Mouse (Mus musculus) central nervous system, embryonic 14 days (tissue): ENCODE data around the gene Noxo1. TPM values are rescaled to one million over a fixed set of nuclear protein-coding genes. Genes with fewer than 3 reads are reported as not detected.

ENCODE experiments used
- polyA plus RNA-seq: library from polyadenylated mRNA; depleted of rRNA; stranded (reverse); fragments of >200 nt; gene quantifications from 2 replicates; pipeline ENCODE4 v1.2.3, GENCODE M21; 2012; rRNA removed

The Noxo1 gene
- polyA plus RNA-seq, result 9.5 and 9.7 TPM in 2 replicates

GRCm38 (mm10) chr17:24696011-24696697, at the start of gene Noxo1, which contains the start of gene Gfer:
Noxo1 (plus strand) TSS chr17:24696234.
Gfer (minus strand) TSS chr17:24696156.

DNA sequence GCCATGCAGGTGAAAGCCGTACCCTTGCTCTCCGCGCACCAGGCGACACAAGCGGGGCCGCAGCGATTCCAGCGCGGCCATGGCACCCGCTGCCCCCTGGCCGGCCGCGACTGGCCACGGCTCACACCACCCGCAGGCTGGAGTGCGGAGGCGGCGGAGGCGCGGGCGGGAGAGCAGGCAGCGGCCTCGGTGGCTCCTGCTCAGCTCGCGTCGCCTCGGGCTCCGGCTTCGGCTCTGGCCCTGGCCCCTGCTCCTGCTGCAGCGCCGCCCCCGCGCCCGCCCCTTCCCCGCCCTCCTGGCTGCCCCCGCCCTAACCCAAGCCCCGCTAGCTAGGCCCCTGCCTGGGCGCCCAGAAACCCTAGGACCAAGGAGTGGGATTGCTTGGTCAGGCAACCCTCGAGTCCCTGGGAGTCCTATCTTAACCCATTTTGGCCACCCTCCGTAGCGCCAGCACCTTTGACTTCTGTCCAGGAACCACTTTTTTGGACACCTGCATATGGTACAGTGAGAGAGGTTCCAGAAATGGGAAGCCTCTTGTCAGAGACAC, 45.9 kb upstream of the Noxo1 start, which contains the start of gene Slc9a3r2:
Slc9a3r2 (minus strand) TSS at position 258 of the 547 bp plus-strand sequence.

DNA sequence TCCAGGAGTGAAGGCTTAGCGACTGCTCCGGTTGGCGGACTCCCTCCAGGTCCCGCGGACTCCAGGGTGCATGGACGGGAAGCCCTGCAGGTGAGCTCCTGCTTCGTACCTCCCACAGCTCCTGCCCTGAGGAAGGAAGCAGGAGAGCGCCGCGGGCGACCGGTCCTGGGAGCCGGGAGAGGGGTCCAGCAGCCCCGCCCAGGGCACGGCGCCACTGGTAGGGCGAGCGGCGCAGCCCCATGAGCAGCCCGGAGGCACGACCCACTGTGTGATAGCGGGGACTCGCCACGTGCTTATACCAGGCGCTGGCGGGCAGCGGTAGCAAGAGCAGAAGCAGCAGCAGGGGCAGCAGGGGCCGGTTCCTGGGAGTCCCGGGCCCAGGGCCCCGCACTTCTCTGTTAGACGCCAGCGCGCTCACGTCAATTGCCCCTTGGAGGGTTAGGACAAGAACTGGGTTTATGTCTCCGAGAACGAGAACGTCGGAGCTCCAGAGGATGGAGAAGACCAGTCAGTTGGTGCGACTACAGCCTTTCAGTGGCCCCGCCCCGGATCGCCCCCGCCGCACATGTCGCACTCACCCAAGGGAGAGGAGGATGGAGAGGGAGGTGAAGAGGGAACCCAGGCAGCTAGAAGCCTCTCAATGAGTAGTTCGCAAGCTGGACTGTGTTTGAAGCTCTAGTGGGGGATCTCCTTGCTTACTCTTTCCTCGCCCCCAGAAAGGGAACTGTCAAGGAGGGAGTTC, 37.8 kb upstream of the Noxo1 start, which contains the start of gene Npw:
Npw (minus strand) TSS at position 441 of the 742 bp plus-strand sequence.

DNA sequence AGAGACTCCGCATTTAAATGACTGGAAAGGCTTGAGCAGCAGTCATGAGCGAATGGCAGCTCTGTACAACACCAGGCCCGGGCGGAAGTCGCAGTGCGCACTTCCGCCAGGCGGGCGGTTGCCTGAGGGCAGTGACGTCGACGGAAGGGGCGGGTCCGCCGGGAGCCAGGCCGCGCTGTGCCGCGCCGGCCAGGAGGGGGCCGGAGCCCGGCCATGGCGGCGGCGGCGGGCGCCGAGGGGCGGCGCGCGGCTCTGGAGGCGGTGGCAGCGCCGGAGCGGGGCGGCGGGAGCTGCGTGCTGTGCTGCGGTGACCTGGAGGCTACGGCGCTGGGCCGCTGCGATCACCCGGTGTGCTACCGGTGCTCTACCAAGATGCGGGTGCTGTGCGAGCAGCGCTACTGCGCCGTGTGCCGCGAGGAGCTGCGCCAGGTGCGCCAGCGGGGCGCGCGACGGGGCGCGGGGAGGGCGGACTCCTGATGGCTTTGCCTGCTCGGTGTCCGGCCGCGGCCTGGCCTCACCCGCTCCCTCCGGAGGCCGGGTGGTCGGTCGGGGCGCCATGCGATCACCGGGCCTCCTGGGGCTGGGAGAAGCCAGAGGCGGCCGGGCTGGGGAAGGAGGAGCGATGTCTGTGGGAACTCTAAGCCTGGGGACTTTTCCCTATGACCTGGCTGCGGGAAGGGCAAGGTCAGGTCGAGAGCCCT, 26.3 kb upstream of the Noxo1 start, which contains the start of gene Zfp598:
Zfp598 (plus strand) TSS at position 143 of the 701 bp plus-strand sequence.

DNA sequence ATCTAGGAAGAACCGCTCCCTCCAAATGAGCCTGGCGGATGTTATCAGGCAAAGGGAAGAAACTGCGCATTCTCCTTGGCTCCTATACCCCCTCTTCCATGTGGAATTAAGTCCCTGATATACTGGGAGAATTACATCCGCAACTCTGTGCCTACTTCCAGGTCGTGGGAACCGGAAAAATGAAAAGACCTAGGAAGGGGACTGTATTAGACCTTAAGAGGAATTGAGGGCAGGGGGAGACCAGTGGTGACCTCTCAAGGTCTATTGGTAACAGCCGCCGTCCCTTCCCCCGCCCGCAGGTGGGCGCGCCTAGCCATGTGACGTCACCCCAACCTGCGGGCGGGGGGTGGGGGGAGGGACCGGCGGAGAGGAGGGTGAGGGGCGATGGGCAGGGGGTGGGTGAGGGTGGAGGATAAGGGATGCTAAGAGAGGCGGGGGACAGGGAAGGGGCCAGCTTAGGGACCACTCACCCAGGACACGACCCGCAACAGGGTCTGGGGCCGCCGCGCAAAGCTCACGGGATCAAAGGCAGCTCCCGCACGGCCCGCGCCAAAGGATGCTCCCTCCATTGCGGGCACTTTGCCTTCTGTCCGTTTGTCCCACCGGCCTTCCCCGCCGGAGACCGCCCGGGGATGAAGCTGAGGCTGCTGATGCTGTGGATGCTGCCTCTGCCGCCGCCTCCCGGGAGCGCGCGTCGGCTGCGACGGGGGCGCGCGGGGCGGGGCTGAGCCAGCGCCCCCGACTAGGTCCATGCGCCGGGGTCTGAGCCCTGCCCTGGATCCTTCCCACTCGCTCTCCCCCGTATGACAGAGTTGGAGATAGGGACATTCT, 6.6 kb upstream of the Noxo1 start, which contains the start of gene Syngr3:
Syngr3 (minus strand) TSS at position 705 of the 831 bp plus-strand sequence.

DNA sequence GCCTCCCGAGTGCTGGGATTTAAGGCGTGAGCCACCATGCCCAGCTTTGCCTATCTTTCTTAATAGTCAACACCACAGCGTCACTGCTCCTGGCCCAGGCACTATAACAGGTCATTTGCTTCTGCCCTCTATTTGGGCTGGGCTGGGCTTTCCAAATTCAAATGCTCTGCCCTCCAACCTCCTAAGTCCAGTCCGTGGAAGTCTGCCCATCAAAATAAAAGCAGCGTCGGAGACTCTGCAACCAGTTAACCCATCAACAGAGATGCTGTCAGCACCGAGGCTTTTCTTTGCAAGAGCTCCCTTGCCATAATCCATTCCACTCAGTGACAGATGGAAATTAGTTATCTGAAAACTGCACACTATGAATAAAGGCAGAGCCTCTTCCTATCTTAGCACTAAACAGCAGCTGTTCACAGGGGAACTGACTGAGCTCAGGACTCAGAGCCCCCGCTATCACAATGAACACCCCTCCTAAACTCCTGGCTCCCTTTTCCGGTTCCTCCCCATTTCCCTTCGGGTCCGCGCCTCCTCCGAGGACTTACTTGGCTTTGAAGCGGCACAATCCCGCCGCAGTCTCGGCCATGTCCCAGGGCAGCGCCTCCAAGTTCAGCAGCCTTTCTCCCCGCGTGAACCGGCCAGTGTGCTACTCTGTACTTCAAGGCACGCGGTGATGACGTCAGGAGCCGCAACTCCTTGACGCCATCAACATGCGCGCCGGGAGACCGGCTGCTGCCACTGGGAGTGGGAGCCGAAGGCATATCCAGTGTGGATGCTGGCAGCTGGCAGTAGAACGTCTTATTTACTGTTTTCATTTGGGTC, 11.2 kb downstream of the Noxo1 start, which contains the start of gene Tbl3:
Tbl3 (minus strand) TSS at position 679 of the 819 bp plus-strand sequence.

GRCm38 (mm10) chr17:24717943-24718342, 21.9 kb downstream of the Noxo1 start, which contains the start of the genes Rnf151 and Rps2:
Rnf151 (minus strand) TSS chr17:24718063.
Rps2 (plus strand) TSS chr17:24718116.

GRCm38 (mm10) chr17:24724184-24724583, 28.1 kb downstream of the Noxo1 start, which contains the start of gene Ndufb10:
Ndufb10 (minus strand) TSS chr17:24724478.

GRCm38 (mm10) chr17:24727618-24728017, 31.6 kb downstream of the Noxo1 start, which contains the start of gene Rpl3l:
Rpl3l (plus strand) TSS chr17:24727820.

DNA sequence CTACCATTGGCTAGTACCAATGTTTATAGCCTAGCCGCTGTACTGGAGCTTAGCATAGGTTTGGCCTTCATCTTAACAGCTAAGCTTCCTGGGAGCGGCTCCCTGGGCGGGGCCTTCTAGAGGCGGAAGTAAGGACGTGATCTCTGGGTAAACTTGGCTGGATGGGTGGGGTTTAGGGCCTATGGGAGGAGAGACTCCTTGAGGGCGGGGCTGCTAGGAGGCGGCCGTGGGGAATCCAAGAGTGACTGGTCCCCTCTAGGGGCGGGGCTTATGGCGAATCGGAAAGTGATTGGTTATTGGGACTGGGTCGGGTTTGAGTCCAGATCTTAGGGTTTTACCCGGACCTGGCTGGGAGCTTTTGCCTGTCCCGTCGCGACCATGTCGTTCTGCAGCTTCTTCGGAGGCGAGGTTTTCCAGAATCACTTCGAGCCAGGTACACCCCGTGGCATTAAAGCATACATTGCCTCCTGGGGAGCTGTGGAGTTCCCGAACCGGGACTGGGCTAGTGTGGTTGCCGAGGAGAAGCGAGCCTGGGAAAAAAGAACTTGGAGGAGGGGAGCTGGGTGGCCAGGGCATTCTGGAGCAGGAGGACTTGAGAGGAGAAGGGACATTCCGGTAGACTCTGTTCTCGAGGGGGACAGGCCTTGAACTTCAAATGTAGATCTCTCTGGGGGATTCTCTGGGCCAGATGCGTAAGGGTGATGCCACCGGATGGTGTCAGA, 40.5 kb downstream of the Noxo1 start, which contains the start of gene Msrb1:
Msrb1 (plus strand) TSS at position 313 of the 722 bp plus-strand sequence.

Other genes starting within 250 kb of the Noxo1 start
- 82.5 and 89.4 TPM in 2 replicates for gene E4f1, start 225.9 kb upstream of the Noxo1 start, polyA plus RNA-seq
- 43.4 and 44.6 TPM in 2 replicates for gene Pgp, start 225.8 kb upstream of the Noxo1 start, polyA plus RNA-seq
- gene Bricd5, start 222.3 kb upstream of the Noxo1 start, polyA plus RNA-seq, result 0.43 and 1.0 TPM in 2 replicates
- 51.2 and 55.8 TPM in 2 replicates for gene Mlst8, start 217.2 kb upstream of the Noxo1 start, polyA plus RNA-seq
- 93.1 and 111 TPM in 2 replicates for gene Caskin1, start 207.6 kb upstream of the Noxo1 start, polyA plus RNA-seq
- 333 and 335 TPM in 2 replicates for gene Traf7, start 168.3 kb upstream of the Noxo1 start, polyA plus RNA-seq
- 4.1 and 5.0 TPM in 2 replicates for gene Rab26, start 162.0 kb upstream of the Noxo1 start, polyA plus RNA-seq
- 60.4 and 62.9 TPM in 2 replicates for gene Pkd1, start 146.4 kb upstream of the Noxo1 start, polyA plus RNA-seq
- 175 and 176 TPM in 2 replicates for gene Tsc2, start 63.6 kb upstream of the Noxo1 start, polyA plus RNA-seq
- 16.0 and 16.5 TPM in 2 replicates for gene Nthl1, start 63.6 kb upstream of the Noxo1 start, polyA plus RNA-seq
- 27.3 and 36.1 TPM in 2 replicates for gene Slc9a3r2, start 45.9 kb upstream of the Noxo1 start, polyA plus RNA-seq
- gene Npw, start 37.8 kb upstream of the Noxo1 start, polyA plus RNA-seq, result 0.16 and 0.29 TPM in 2 replicates
- gene Zfp598, start 26.5 kb upstream of the Noxo1 start, polyA plus RNA-seq, result 85.5 and 87.5 TPM in 2 replicates
- gene Syngr3, start 6.3 kb upstream of the Noxo1 start, polyA plus RNA-seq, result 58.6 and 60.6 TPM in 2 replicates
- 31.7 and 33.2 TPM in 2 replicates for gene Gfer, start 78 bp upstream of the Noxo1 start, polyA plus RNA-seq
- gene Tbl3, start 11.4 kb downstream of the Noxo1 start, polyA plus RNA-seq, result 71.6 and 77.7 TPM in 2 replicates
- 0.36 TPM in 2 replicates for gene Rnf151, start 21.8 kb downstream of the Noxo1 start, polyA plus RNA-seq
- gene Rps2, start 21.9 kb downstream of the Noxo1 start, polyA plus RNA-seq, result 1,943 and 2,057 TPM in 2 replicates
- 219 and 243 TPM in 2 replicates for gene Ndufb10, start 28.2 kb downstream of the Noxo1 start, polyA plus RNA-seq
- 0.08 and 0.10 TPM in 2 replicates for gene Rpl3l, start 31.6 kb downstream of the Noxo1 start, polyA plus RNA-seq
- 36.8 and 38.8 TPM in 2 replicates for gene Msrb1, start 40.4 kb downstream of the Noxo1 start, polyA plus RNA-seq
- gene Hs3st6, start 56.8 kb downstream of the Noxo1 start, polyA plus RNA-seq, result 0.28 and 1.5 TPM in 2 replicates
- gene Meiob, start 108.1 kb downstream of the Noxo1 start, polyA plus RNA-seq, result not detected in 2 replicates
- 34.3 and 35.3 TPM in 2 replicates for gene Hagh, start 143.9 kb downstream of the Noxo1 start, polyA plus RNA-seq
- 16.0 and 16.6 TPM in 2 replicates for gene Fahd1, start 154.1 kb downstream of the Noxo1 start, polyA plus RNA-seq
- gene Igfals, start 169.8 kb downstream of the Noxo1 start, polyA plus RNA-seq, result 0.05 and 0.13 TPM in 2 replicates
- gene Nubp2, start 190.1 kb downstream of the Noxo1 start, polyA plus RNA-seq, result 32.7 and 32.9 TPM in 2 replicates
- 79.6 and 81.9 TPM in 2 replicates for gene Spsb3, start 190.4 kb downstream of the Noxo1 start, polyA plus RNA-seq
- 39.1 and 48.1 TPM in 2 replicates for gene Eme2, start 198.9 kb downstream of the Noxo1 start, polyA plus RNA-seq
- 107 and 108 TPM in 2 replicates for gene Mrps34, start 198.9 kb downstream of the Noxo1 start, polyA plus RNA-seq
- 77.0 and 84.1 TPM in 2 replicates for gene Nme3, start 200.3 kb downstream of the Noxo1 start, polyA plus RNA-seq
- gene Mapk8ip3, start 240.7 kb downstream of the Noxo1 start, polyA plus RNA-seq, result 193 and 206 TPM in 2 replicates